Mouse (Mus musculus): ENCODE measurements at regions not wholly inside any gene's neighbourhood (a gene's known extent, or its start where the extent isn't known, plus 50 kb on each side); places are given as distances from the start of the nearest gene placed in this dataset.

DNA sequence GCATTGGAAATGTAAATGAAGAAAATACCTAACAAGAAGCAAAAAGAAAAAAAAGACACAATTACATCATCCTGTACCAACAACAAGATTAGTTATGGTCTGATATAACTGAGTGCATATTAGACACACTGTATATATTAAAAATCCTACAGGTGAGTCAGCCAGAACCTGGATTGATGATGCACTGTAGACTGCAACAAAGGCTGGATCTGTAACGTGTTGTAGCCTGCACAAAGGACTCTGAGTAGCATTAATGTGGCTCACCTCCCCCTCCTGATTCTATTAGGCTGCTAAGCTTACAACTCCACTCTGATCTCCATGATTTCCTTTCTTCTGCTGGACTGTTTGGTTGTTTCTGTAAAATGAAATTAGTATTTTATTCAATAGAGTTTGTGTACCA, 1383.4 kb downstream of the Defb40 start:
- no peak for DNase-seq

DNA sequence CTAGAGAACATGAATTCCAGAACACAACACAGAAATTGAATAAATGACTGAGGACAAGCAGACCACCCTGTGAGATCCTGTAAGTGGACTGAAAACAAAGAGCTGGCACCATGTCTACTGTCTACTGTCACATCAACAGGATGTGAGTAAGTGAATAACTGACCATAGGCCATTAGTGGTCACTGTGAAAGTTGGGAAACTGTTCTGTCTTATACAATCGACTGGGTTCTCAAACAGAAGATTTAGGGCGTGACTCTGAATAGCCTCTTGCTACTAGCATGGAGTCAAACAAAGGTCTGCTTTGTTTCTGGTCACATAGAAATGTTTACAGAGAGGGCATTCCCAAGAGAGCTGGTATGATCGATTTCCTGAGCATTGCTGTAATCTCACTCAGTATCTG, 1387.9 kb downstream of the Defb40 start:
- DNase-seq: no peak

DNA sequence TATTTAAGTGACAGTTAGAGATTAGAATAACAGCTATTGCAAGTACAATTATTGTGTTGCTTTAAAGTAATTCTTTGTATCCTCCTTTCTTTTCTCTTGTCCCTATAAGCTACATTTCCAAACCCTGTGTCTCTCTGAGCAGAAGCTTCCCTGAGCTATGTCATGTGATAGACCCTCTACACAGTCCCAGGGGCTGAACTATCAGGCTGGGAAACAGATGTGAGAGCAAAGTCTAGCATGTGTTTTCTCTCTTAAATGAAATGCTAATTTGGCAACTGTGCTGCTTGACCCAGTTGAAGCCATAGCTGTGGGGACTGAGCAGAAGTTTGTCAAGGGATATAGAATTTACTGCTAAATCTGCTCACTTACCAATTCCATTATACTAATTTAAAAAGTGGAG, 1389.9 kb downstream of the Defb40 start:
- no peak for DNase-seq

DNA sequence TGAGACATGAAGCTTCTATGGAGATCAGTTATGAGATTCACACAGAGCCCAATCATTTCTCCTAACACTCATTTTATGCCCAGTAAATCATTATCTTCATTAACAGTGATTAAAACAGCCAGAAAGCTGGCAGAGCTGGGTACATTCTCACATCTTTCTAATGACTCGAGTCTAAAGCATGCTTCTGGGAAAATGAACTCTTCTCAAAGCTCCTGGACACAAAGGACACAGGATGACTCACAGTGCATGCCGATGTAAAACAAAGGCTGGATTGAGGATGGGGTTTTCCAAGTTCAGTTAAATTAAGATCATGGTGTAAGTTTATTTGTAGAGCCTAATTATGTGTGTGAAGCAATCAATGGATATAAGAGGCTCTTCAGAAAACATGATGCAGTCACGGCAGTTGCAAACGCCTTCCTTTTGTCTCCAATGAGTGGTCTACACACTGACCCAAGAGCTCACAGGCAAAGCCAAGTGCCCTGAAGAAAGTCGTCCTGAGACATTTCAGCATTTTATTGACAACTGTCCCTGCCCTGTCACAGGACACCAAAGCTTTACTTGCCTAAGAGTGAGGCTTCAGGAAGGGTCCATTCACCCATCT, 1390.7 kb downstream of the Defb40 start:
- no peak for DNase-seq
